Mouse (Mus musculus) urinary bladder, postnatal 4 days (tissue): Measurements from ENCODE around the gene Xrcc4.

Experiments used
- DNase-seq, 2 experiments: peaks; one replicate each; pipeline ENCODE4 v3.0.0; 2021 to 2022; ENCODE audit warnings: low spot score in 2 of 2

The Xrcc4 gene

DNA sequence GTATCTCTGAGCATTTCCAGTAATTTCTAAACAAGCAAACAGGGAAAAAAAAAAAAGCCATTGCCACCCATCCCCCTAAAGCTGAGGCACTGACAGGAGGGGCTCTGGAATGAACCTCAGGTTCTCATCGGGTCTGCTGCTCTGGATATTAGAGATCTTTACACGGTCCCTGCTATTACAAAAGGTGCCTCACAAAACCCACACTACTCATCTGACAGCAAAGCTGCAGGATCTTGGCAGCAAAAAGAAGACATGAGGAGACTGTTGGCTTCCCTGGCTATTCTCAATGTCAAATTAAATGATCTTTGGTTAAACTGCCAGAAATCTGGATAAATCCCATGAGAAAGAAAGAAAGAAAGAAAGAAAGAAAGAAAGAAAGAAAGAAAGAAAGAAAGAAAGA, 145.1 kb downstream of the Xrcc4 start:
- no peak for DNase-seq

- peak in 1 of 2 experiments; percentile 20 for DNase-seq
These were observed 159.9 kb downstream of the Xrcc4 start for GRCm38 (mm10) chr13:89929477-89929876.

DNA sequence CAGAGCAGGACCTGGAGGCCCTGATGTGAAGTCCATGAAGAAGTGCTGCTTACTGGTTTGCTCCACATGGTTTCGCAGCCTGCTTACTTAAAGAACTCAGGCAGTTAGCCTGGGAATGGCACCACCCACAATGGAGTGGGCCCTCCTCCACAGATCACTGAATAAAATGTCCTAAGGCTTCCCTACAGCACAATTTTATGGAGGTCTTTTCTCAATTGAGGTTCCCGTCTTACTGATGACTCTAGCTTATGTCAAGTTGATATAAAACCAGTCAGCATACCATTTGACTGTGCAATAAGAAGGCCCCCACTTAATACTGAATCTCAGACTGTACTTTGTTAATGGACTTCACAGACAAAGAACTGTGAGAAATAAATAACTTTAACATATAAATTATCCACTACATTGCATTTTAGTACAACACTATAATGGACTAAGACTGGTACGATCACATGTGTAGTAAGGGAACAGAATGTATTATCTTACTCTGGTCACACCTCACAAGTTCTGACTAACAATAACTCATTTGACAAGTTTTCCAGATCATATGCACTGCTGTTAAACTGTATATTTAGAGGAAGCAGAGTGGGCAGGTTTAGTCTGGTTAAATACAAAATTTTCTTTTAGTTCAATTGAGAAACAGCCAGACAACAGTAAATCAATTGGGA, 170.5 kb downstream of the Xrcc4 start:
- DNase-seq: no peak

DNA sequence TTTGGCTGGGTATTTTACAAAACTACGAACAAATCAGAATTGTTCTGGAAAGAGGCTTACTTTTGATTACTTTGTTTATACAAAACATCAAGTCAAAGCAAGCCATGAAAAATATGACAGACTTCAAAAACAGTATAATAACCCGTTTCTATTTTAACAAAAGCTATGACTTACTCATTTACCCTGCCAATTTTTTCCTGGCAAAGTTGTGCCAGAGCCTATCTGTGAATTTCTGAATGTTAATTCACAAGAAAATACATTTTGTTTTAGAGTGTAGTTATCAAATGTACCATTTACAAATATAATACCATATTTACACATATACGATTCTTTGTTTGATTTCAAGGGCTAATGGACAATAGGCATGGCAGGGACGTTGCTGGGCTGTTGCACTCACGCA, 175.1 kb downstream of the Xrcc4 start:
- no peak for DNase-seq

DNA sequence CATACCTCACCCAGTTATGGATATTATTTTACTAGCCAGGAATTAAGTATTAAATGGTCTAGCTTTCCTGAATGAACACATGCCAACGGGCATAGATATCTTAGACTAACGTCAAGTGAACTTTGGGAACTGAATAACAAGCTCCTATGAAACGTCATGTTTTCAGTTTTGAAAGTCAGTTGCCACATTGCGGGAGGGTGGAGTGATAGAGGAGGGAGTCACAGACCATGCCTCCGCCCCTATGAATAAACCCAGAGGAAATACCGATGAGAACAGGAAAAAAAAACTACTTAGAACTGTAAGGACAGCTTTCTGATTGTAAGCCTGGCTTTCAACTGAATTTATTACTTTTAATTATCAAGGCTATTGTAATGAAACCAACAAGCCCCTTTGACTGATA, 175.5 kb downstream of the Xrcc4 start:
- DNase-seq: no peak

DNA sequence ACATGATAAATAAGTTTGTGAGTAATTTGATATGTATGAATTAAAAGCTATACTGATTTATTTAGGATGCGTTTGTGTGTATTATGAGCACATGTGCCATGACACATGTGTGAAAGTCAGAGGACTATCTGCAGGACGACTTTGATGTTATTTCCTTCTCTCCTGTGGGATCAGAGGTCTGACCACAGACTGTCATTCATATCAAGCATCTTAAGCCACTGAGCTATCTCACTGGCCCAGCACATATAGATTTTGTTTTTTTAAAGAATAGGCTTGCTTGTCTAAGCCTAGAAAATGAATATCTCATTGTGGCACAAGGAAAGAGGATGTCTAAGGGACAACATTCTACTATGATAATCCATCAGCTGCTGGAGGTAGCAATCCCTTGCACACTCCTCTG, 183.3 kb downstream of the Xrcc4 start:
- DNase-seq: no peak

- DNase-seq: no peak
These were observed 190.3 kb downstream of the Xrcc4 start for GRCm38 (mm10) chr13:89899066-89899465.

GRCm38 (mm10) chr13:89892140-89892539, 197.3 kb downstream of the Xrcc4 start:
- no peak for DNase-seq

- no peak for DNase-seq
These were observed 199.2 kb downstream of the Xrcc4 start for GRCm38 (mm10) chr13:89890159-89890558.

DNA sequence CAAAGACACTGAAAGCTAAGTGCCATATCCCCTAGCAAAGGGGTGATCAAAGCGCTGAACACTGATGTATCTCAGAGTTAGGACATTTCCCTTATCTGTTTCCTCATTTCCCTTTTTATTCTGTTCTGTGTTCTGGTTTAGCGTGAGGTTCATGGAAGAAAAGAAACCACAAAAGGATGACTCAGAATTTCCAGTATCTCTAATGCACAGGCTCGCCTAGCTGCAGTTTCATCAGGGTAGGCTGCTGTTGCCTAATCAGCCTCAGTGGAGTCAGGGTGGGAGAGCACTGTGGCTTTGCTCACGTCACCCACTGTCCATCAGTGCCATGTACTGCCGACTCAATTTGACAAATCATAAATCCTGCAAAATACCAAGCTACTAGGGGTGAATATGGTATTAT, 200.3 kb downstream of the Xrcc4 start:
- DNase-seq: no peak

DNA sequence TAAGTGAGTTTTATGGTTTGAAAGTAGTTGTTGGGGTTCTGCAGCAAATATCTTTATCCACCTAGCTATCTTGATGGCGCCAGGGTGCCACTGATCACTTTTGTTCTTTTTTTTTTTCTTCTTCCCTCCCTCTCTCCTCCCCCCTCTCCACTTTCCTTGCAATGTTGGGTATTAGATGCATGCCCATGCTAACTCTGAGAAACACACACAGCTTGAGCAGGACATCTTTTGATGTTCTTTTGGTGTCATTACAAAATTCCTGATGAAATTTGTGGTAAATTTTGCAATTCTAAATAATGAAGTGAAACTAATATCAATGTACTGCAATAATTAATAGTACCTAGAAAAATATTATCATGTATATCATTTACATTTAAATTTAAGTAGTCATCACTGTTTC, 205.9 kb downstream of the Xrcc4 start:
- no peak for DNase-seq

GRCm38 (mm10) chr13:89881281-89881680, 208.1 kb downstream of the Xrcc4 start:
- no peak for DNase-seq

DNA sequence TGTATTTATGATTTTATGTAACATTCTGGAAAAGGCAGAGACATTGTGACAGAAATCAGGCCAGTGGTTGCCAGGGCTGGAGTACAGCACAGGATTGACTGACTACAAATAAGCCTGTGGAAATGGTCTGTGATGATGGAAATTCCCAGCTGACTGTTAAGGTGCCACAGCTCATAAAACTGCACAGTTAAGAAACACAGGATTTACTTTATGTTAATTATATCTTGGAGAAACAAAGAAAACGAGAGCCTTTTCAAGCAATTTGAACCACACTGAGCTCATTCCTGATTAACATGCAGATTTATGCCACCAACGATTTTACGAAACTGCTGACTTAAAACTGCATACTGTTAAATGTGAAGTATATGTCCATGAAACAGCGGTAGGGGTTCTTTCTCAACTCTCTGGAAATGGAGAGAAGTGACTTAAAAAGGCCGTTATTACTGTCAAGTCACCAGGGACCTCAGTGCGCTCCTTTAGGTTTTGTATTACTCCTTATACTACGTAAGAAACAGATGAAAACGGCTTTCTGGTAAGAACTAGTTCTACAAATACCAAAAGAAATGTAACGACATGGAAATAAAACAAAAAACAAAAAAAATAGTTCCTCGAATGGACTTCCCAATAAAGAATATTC, 210.5 kb downstream of the Xrcc4 start:
- no peak for DNase-seq

DNA sequence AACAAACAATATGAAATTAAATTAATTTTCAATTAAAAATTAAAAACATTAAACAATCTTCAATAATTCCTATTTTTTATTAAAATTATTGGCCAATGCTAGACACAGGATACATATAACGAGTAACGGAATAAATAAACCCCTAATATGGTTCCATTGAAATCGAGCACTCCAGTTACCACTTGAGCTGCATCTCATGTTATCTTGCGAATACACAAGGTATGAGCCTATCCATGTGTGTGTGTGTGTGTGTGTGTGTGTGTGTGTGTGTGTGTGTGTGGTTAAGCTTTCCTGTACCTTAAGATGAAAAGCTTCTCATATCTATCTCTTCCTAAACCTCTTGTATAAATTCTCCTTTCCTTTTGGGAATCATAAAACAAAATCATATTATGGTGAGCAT, 213.9 kb downstream of the Xrcc4 start:
- no peak for DNase-seq

DNA sequence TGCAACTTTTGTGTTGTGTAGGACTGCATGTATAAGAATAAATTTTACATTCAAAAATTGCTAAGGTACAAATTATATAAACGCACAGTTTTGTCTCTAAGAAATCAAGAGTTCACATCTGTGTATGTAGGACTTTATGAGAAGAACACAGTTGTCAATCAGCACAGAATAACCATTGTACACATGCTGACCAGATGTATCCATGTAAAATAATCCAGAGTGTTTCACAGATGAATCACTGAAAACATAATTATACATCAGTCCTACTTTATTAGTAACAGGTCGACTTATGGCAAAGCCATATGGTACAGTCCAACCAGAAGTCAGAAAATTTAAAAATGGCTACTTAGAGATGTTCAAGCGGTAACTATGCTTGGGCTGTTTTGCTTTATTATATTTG, 216.7 kb downstream of the Xrcc4 start:
- no peak for DNase-seq

- DNase-seq: no peak
These were observed 235.3 kb downstream of the Xrcc4 start for GRCm38 (mm10) chr13:89854139-89854538.

DNA sequence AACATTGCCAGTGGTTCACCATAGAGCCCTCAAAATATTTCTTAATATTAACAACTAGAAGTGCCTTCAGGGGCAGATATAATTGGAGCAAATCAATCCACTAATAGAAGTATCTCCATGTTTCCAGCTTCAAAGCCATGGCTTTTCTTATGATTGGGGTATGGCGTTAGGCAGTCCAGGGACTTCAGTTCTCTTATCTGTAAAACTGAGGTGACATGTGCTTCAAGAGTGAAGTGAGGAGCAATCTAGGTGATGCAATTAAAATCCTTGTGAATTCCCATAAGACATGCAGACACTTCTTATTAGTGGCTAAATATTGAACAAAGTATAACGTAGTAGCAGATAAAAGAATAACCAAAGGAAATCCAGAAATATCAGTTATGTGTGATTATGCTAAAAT, 238.7 kb downstream of the Xrcc4 start:
- no peak for DNase-seq

- DNase-seq: no peak
These were observed 239.5 kb downstream of the Xrcc4 start for GRCm38 (mm10) chr13:89849955-89850354.

GRCm38 (mm10) chr13:89838635-89839034, 250.8 kb downstream of the Xrcc4 start:
- DNase-seq: no peak

GRCm38 (mm10) chr13:89834485-89834884, 254.9 kb downstream of the Xrcc4 start:
- DNase-seq: no peak

DNA sequence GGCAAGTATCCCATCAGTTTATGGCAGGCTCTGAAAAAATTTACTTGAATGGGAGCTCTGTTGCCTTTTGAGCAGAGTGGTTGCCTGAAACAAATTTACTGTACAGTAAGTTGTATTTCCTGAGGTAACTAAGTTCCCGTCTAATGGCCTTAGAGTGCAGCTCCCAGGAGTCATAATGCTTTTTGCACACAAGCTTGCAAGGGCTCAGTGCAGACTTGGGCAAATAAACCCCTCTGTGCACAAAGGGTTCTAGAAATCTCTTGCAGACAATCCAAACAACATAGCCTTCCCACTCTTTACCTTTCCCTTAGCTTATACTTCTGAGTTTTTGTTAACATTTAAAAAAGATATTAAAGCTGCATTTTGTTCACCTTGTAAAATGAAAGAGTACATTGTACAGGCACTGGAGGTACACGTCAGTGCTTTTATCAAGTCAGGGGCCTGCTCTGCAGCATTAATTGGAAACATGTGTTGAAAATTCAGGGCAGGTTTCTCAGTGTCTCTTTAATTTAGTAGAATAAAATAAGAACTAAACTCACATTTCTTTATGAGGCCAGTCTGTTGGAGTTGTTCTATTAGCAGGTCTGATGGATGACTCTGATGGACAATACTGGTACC, 256.2 kb downstream of the Xrcc4 start:
- DNase-seq: no peak

- DNase-seq: no peak
These were observed 260.9 kb downstream of the Xrcc4 start for GRCm38 (mm10) chr13:89828429-89828970.

- DNase-seq: no peak
These were observed 261.6 kb downstream of the Xrcc4 start for GRCm38 (mm10) chr13:89827838-89828237.
